In genomic region chr4:142017686-142018085, GRCm38 (mm10) we compare ENCODE assay signal across 10 mouse cellular contexts. TPM values are rescaled to one million over a fixed set of nuclear protein-coding genes. Genes with fewer than 3 reads are reported as not detected.
DNase-seq lines count a peak whose midpoint lies in the region; ATAC-seq and TF ChIP-seq lines count a peak whose summit lies in the region.
"Had no signal": no experiment of that assay in that cellular context is flagged by ENCODE, and none has a peak within 500 bp of the region (broad histone marks: within the 10 kb centered on the region; RNA-seq: fewer than 3 reads in every experiment).

No protein-coding gene starts in this region.

- WGBS in heart, adult 2 months = 13% methylated on average over 15 of the region's 15 CpGs
- WGBS in embryonic facial prominence, embryonic 10.5 days = 61% methylated on average over 15 of the region's 15 CpGs
- 11% methylated on average over 15 of the region's 15 CpGs for WGBS in liver, embryonic 12.5 days (ENCODE audit: insufficient replicate concordance)

- intact Hi-C loops in heart, adult 2 months (cut with DNase I) = no loop called here
- intact Hi-C loops in heart, postnatal 36 days (cut with DNase I) = loop anchor here (10.0 kb wide), 1 partner anchor 1007 kb away; no protein-coding TSS in a partner anchor

- no peak overlapping the region for H3K4me3 ChIP-seq in heart, adult 2 months
- H3K4me3 ChIP-seq in embryonic facial prominence, embryonic 10.5 days = no peak overlapping the region
- H3K4me3 ChIP-seq in liver, embryonic 12.5 days = peak overlapping the region; percentile 36
- H3K4me3 ChIP-seq: forebrain, embryonic 12.5 days had no signal

- TF ChIP-seq EP300 in heart, adult 2 months (IDR thresholded peaks at IDR 0.05; ENCODE audit: insufficient read depth, low read depth, low read length) = 0 out of 2 replicates have a peak, but pooled peaks have one; percentile 33

- H3K4me2 ChIP-seq in liver, embryonic 12.5 days = peak overlapping the region; percentile 48
- H3K4me2 ChIP-seq: forebrain, embryonic 12.5 days had no signal

- no peaks in the 10 kb centered on the region for H3K79me2 ChIP-seq in heart, adult 2 months (replicated peaks; ENCODE audit: control insufficient read depth, insufficient read depth, low read length)

- H3K9ac ChIP-seq in heart, adult 2 months (ENCODE audit: low read depth, low read length) = no peak overlapping the region
- H3K9ac ChIP-seq in liver, embryonic 12.5 days = peak overlapping the region; percentile 47
- H3K9ac ChIP-seq: forebrain, embryonic 12.5 days had no signal

- H3K36me3 ChIP-seq in heart, adult 2 months (ENCODE audit: control insufficient read depth, insufficient read depth, low read length) = no peaks in the 10 kb centered on the region
- no peaks in the 10 kb centered on the region for H3K36me3 ChIP-seq in embryonic facial prominence, embryonic 10.5 days (replicated peaks)
- no peaks in the 10 kb centered on the region for H3K36me3 ChIP-seq in liver, embryonic 12.5 days
- H3K36me3 ChIP-seq: forebrain, embryonic 12.5 days had no signal

- no peaks in the 10 kb centered on the region; the same call in 1 of the 2 replicates for H3K4me1 ChIP-seq in heart, adult 2 months (ENCODE audit: control insufficient read depth, insufficient read depth, low read length)
- H3K4me1 ChIP-seq in embryonic facial prominence, embryonic 10.5 days = peaks cover 35% of the 10 kb centered on the region
- H3K4me1 ChIP-seq in liver, embryonic 12.5 days = peaks cover 50% of the 10 kb centered on the region

- TF ChIP-seq CTCF in heart, adult 2 months (IDR thresholded peaks at IDR 0.05) = no peak

- H3K27ac ChIP-seq in heart, adult 2 months = no peak overlapping the region
- peak overlapping the region; percentile 24; the same call in 1 of the 2 replicates for H3K27ac ChIP-seq in embryonic facial prominence, embryonic 10.5 days (replicated peaks)
- H3K27ac ChIP-seq in liver, embryonic 12.5 days = peak overlapping the region; percentile 55
- H3K27ac ChIP-seq: forebrain, embryonic 12.5 days had no signal

- H3K27me3 ChIP-seq in heart, adult 2 months (ENCODE audit: control insufficient read depth, insufficient read depth, low read length) = no peaks in the 10 kb centered on the region
- H3K27me3 ChIP-seq in embryonic facial prominence, embryonic 10.5 days (replicated peaks; ENCODE audit: low read depth, poor library complexity, severe bottlenecking) = peaks cover 52% of the 10 kb centered on the region
- peaks cover 70% of the 10 kb centered on the region for H3K27me3 ChIP-seq in liver, embryonic 12.5 days (replicated peaks)

- DNase-seq in heart, adult 2 months = peak in 1 of 2 experiments; percentile 34
- no peak for DNase-seq in heart, postnatal 36 days
- DNase-seq in embryonic facial prominence, embryonic 10.5 days (ENCODE audit: low spot score) = no peak
- DNase-seq in retina, postnatal 1 day = peak; percentile 58
- no peak for DNase-seq in thymus, postnatal 14 days
- DNase-seq in ovary, adult 18-20 months (ENCODE audit: low spot score) = no peak
- DNase-seq in left cerebral cortex, adult 8-10 months (ENCODE audit: low spot score in 2 of 2) = no peak
- DNase-seq: kidney, adult 8-10 months had no signal

- no peaks in the 10 kb centered on the region for H3K9me3 ChIP-seq in embryonic facial prominence, embryonic 10.5 days
- no peaks in the 10 kb centered on the region for H3K9me3 ChIP-seq in liver, embryonic 12.5 days (replicated peaks)
- H3K9me3 ChIP-seq: forebrain, embryonic 12.5 days had no signal

- no peak for TF ChIP-seq POLR2A in heart, adult 2 months (IDR thresholded peaks at IDR 0.05; ENCODE audit: insufficient read depth, low read depth, low read length)

- peak; percentile 86 for ATAC-seq in liver, embryonic 12.5 days

RNA-seq across cellular contexts. Expression of gene Fhad1, which starts 2.8 kb away (rescaled TPM):
- total RNA-seq in heart, adult 2 months (2021) = under 1 TPM; 0.47 to 0.55 TPM
- polyA plus RNA-seq in heart, adult 2 months (2012; rRNA removed) = 0.47 and 0.53 TPM in 2 replicates
- not detected for total RNA-seq in heart, postnatal 36 days (2021)
- polyA plus RNA-seq in embryonic facial prominence, embryonic 10.5 days (2016; fragmentation: Nextera tagmentation; extraction: Ambion mirVana) = 0.50 and 1.0 TPM in 2 replicates
- polyA plus RNA-seq in liver, embryonic 12.5 days (2016; fragmentation: Nextera tagmentation; extraction: Ambion mirVana) = 0.61 and 0.96 TPM in 2 replicates
- total RNA-seq in left cerebral cortex, adult 8-10 months (2022) = 10 to 100 TPM in 1 of 4 experiments, 1 to 10 TPM in 3; 6.4 to 11.9 (median 8.2) TPM

Comparison
In these comparisons a context has a peak if more than half of its experiments do, and no peak if none do; other contexts are left out.
1. RNA of gene Fhad1, which starts 2.8 kb away (total RNA-seq): 6.4 to 11.9 TPM in left cerebral cortex, adult 8-10 months; 0.47 to 0.55 TPM in heart, adult 2 months and not detected in heart, postnatal 36 days; every median in the first group is over 4 times any median in the second.